Mouse (Mus musculus) midbrain, embryonic 16.5 days (tissue): ENCODE data around the gene Vav3. TPM values are rescaled to one million over a fixed set of nuclear protein-coding genes. Genes with fewer than 3 reads are reported as not detected.

Experiments
- ATAC-seq: fragments of 200-750 bp; cut with Nextera tagmentation; 2 replicates; pipeline ENCODE4 v1.8.0; 2017; ENCODE audit warnings: moderate TSS enrichment
- H3K27ac ChIP-seq: fragments of 300-500 bp; sonication (generic); 2 replicates; pipeline ENCODE4 v1.5.1; 2014; ENCODE audit warnings: mild to moderate bottlenecking, low read length, mixed read lengths
- H3K27me3 ChIP-seq: fragments of 300-500 bp; sonication (generic); 2 replicates; pipeline ENCODE4 v1.6.1; 2014; ENCODE audit warnings: low read depth, low read length, mixed read lengths; ENCODE audit not compliant: control insufficient read depth, insufficient read depth
- H3K36me3 ChIP-seq: fragments of 300-500 bp; sonication (generic); 2 replicates; pipeline ENCODE4 v1.6.1; 2014; ENCODE audit warnings: mild to moderate bottlenecking, low read length, moderate library complexity, mixed read lengths; ENCODE audit not compliant: control insufficient read depth, insufficient read depth
- H3K4me1 ChIP-seq: fragments of 300-500 bp; sonication (generic); 2 replicates; pipeline ENCODE4 v1.6.1; 2014; ENCODE audit warnings: mild to moderate bottlenecking, low read length, mixed read lengths; ENCODE audit not compliant: control insufficient read depth, insufficient read depth
- H3K4me2 ChIP-seq: fragments of 300-500 bp; sonication (generic); 2 replicates; pipeline ENCODE4 v1.6.1; 2014; ENCODE audit warnings: mild to moderate bottlenecking, low read length, mixed read lengths
- H3K4me3 ChIP-seq: fragments of 300-500 bp; sonication (generic); 2 replicates; pipeline ENCODE4 v1.5.1; 2014; ENCODE audit warnings: low read depth, mild to moderate bottlenecking, low read length, moderate library complexity, mixed read lengths
- H3K9ac ChIP-seq: fragments of 300-500 bp; sonication (generic); 2 replicates; pipeline ENCODE4 v1.6.1; 2014; ENCODE audit warnings: low read depth, low read length, mixed read lengths
- H3K9me3 ChIP-seq: fragments of 300-500 bp; sonication (generic); replicated peaks from 2 replicates; pipeline ENCODE4 v1.6.1; 2014; ENCODE audit warnings: mild to moderate bottlenecking, low read length, mixed read lengths; ENCODE audit not compliant: control insufficient read depth, poor library complexity, severe bottlenecking
- WGBS: fragments of 180-500 bp; shearing (Covaris S2); extraction: QIAGEN DNeasy Blood & Tissue Kit; methylation state at CpG from one replicate; pipeline ENCODE4 v1.1.7; 2014; 5-methylcytosine and 5-hydroxymethylcytosine counted together
- polyA plus RNA-seq: library from polyadenylated mRNA; unstranded; fragments of >200 nt; fragmentation: Nextera tagmentation; extraction: Ambion mirVana; gene quantifications from 2 replicates; pipeline ENCODE4 v1.2.1, GENCODE M21; 2015

The Vav3 gene
- polyA plus RNA-seq, 1 experiment from 2014 or later: 18.9 TPM

DNA sequence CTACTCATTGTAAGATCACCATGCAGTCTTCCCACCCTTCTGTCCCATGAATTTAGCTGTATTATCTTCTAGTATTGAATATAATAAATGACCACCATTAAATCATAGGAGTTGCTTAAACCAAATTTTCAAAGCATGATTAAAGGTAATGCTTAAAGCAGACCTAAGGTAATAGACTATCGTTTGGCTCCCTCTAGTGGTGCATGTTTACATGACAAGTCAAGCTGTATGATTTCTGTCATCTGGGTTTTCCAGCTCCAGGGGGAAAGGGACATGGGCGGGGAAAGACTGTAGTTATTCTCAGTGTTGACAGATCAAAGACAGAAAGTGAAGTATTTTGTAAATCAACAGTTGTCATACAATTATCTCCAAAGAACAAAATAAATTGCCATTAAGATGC, 151.1 kb downstream of the Vav3 start:
- Histone ChIP-seq H3K9me3 (no peaks in the 10 kb centered on the region), H3K4me1 (0 out of 2 replicates have a peak, but pooled peaks cover 4% of the 10 kb centered on the region), H3K27me3 (no peaks in the 10 kb centered on the region), H3K4me2 (no peak overlapping the region), H3K9ac (no peak overlapping the region), H3K36me3 (no peaks in the 10 kb centered on the region), H3K4me3 (no peak overlapping the region), H3K27ac (no peak overlapping the region)
- peak; percentile 58 for ATAC-seq
- 7% methylated on average over 2 of the region's 2 CpGs for WGBS

- peak; percentile 60 for ATAC-seq
- Histone ChIP-seq H3K27me3 (no peaks in the 10 kb centered on the region), H3K27ac (no peak overlapping the region), H3K4me1 (no peaks in the 10 kb centered on the region), H3K4me3 (no peak overlapping the region), H3K4me2 (no peak overlapping the region), H3K36me3 (no peaks in the 10 kb centered on the region), H3K9me3 (no peaks in the 10 kb centered on the region), H3K9ac (no peak overlapping the region)
- 35% methylated on average over 5 of the region's 5 CpGs for WGBS
Measured at GRCm38 (mm10) chr3:109496461-109496860, 156.0 kb downstream of the Vav3 start.

- H3K4me2 ChIP-seq: no peak overlapping the region
- 69% methylated on average over 4 of the region's 4 CpGs for WGBS
- no peak for ATAC-seq
- no peaks in the 10 kb centered on the region for H3K36me3 ChIP-seq
- no peak overlapping the region for H3K9ac ChIP-seq
- no peak overlapping the region for H3K27ac ChIP-seq
- H3K9me3 ChIP-seq: no peaks in the 10 kb centered on the region
- H3K4me3 ChIP-seq: no peak overlapping the region
- no peaks in the 10 kb centered on the region for H3K27me3 ChIP-seq
- no peaks in the 10 kb centered on the region for H3K4me1 ChIP-seq
Measured at GRCm38 (mm10) chr3:109497074-109497473, 156.6 kb downstream of the Vav3 start.

- H3K36me3 ChIP-seq: no peaks in the 10 kb centered on the region
- 77% methylated on average over 1 of the region's 1 CpGs for WGBS
- H3K4me2 ChIP-seq: no peak overlapping the region
- H3K4me1 ChIP-seq: no peaks in the 10 kb centered on the region
- no peak overlapping the region for H3K9ac ChIP-seq
- no peak overlapping the region for H3K4me3 ChIP-seq
- H3K9me3 ChIP-seq: no peaks in the 10 kb centered on the region
- ATAC-seq: no peak
- no peaks in the 10 kb centered on the region for H3K27me3 ChIP-seq
- H3K27ac ChIP-seq: no peak overlapping the region
Measured at GRCm38 (mm10) chr3:109499861-109500456, 159.5 kb downstream of the Vav3 start.

- no peak overlapping the region for H3K9ac ChIP-seq
- ATAC-seq: no peak
- H3K27ac ChIP-seq: no peak overlapping the region
- H3K9me3 ChIP-seq: no peaks in the 10 kb centered on the region
- 78% methylated on average over 1 of the region's 1 CpGs for WGBS
- H3K4me1 ChIP-seq: no peaks in the 10 kb centered on the region
- no peak overlapping the region for H3K4me2 ChIP-seq
- no peaks in the 10 kb centered on the region for H3K27me3 ChIP-seq
- no peaks in the 10 kb centered on the region for H3K36me3 ChIP-seq
- H3K4me3 ChIP-seq: no peak overlapping the region
Measured at GRCm38 (mm10) chr3:109509784-109510183, 169.3 kb downstream of the Vav3 start.

GRCm38 (mm10) chr3:109511849-109512248, 171.4 kb downstream of the Vav3 start:
- H3K9ac ChIP-seq: no peak overlapping the region
- no peak overlapping the region for H3K4me3 ChIP-seq
- no peaks in the 10 kb centered on the region for H3K4me1 ChIP-seq
- H3K27me3 ChIP-seq: no peaks in the 10 kb centered on the region
- no peaks in the 10 kb centered on the region for H3K9me3 ChIP-seq
- no peaks in the 10 kb centered on the region for H3K36me3 ChIP-seq
- WGBS: 91% methylated on average over 1 of the region's 1 CpGs
- H3K27ac ChIP-seq: no peak overlapping the region
- ATAC-seq: no peak
- H3K4me2 ChIP-seq: no peak overlapping the region

DNA sequence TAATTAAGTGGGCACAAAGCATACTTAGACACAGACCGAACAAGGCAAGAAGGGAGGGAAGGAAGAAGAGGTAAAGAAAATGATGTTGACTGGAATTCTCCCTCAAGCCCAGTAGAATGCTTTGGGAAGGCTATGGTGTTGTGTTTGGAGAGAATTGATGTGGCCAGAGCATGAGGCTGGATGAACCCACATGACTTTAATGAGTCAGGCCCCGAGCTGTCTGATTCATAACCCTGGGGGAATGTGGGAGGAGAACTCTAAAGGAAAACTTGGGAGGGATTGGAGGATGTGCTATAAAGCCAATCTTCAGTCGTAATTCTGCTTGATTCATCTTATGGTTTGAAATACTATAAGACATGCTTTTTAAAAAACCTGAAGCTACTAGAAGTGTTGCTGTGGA, 175.0 kb downstream of the Vav3 start:
- no peaks in the 10 kb centered on the region for H3K4me1 ChIP-seq
- no peak overlapping the region for H3K27ac ChIP-seq
- H3K9me3 ChIP-seq: no peaks in the 10 kb centered on the region
- no peaks in the 10 kb centered on the region for H3K36me3 ChIP-seq
- WGBS: 88% methylated on average over 3 of the region's 3 CpGs
- H3K9ac ChIP-seq: no peak overlapping the region
- no peak overlapping the region for H3K4me3 ChIP-seq
- H3K4me2 ChIP-seq: no peak overlapping the region
- no peaks in the 10 kb centered on the region for H3K27me3 ChIP-seq
- ATAC-seq: no peak

GRCm38 (mm10) chr3:109516372-109516771, 175.9 kb downstream of the Vav3 start:
- Histone ChIP-seq H3K9ac (no peak overlapping the region), H3K4me3 (no peak overlapping the region), H3K9me3 (no peaks in the 10 kb centered on the region), H3K4me1 (no peaks in the 10 kb centered on the region), H3K27me3 (no peaks in the 10 kb centered on the region), H3K36me3 (no peaks in the 10 kb centered on the region), H3K27ac (no peak overlapping the region), H3K4me2 (no peak overlapping the region)
- 81% methylated on average over 10 of the region's 10 CpGs for WGBS
- ATAC-seq: no peak

- Histone ChIP-seq H3K9ac (no peak overlapping the region), H3K9me3 (no peaks in the 10 kb centered on the region), H3K36me3 (no peaks in the 10 kb centered on the region), H3K4me3 (no peak overlapping the region), H3K27me3 (no peaks in the 10 kb centered on the region), H3K27ac (no peak overlapping the region), H3K4me2 (no peak overlapping the region), H3K4me1 (no peaks in the 10 kb centered on the region)
- ATAC-seq: no peak
- WGBS: 82% methylated on average over 7 of the region's 7 CpGs
Measured at GRCm38 (mm10) chr3:109522115-109522514, 181.7 kb downstream of the Vav3 start.
